Mouse (Mus musculus): ENCODE data around the gene Pon2.

DNA sequence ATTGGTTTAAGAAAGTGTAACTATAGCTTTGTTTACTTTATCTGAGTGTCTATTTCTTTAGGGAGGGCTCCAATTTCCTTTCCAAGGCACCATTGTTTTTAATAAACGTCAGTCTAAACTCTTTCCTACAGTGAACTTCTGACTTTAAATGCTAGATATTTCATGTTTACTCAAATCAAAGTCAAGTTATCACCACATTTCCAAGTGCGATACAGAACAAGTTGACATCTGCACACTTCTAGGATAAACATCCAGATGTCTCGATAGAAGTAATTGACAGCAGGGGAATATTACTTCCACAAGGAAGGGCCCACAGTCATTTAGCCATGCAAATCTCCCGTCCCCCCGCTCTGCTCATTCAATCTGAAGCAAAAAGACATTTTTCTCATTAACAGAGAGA is 20.3 kb downstream of the Pon2 start:
- no peak for TF ChIP-seq GATA1 (IDR thresholded peaks at IDR 0.05; ENCODE audit: borderline replicate concordance, low read length)
- no peak for TF ChIP-seq FLI1 (IDR thresholded peaks at IDR 0.05; ENCODE audit: low read length)

All from megakaryocyte, embryonic 14.5 days (primary cell).